Mouse (Mus musculus): ENCODE measurements around the gene Apoc1.

- TF ChIP-seq POLR2A (IDR thresholded peaks at IDR 0.05; ENCODE audit: low read depth, low read length) (no peak), CTCF (IDR thresholded peaks at IDR 0.05; ENCODE audit: borderline replicate concordance, insufficient read depth, low read length) (no peak)
Observed at GRCm38 (mm10) chr7:19666750-19667149, 25.7 kb downstream of the Apoc1 start.
